Mouse (Mus musculus) frontal cortex, postnatal 25 days (tissue): Measurements from ENCODE around the gene 5730507C01Rik.
"Not testable (repeated sequence)": the region's sequence is repeated elsewhere in the genome, so short reads cannot be mapped to it uniquely, and the experiment has no call there.

Experiments
- DNase-seq, 2 experiments: peaks; one replicate each; pipeline ENCODE4 v3.0.0; 2022; ENCODE audit warnings: low spot score in 2 of 2

Gene 5730507C01Rik

GRCm38 (mm10) chr12:18514171-18514570 lies at the start of gene 5730507C01Rik:
5730507C01Rik (plus strand) TSS chr12:18514510.
- DNase-seq = no peak

- DNase-seq = not testable (repeated sequence)
These were observed 306 bp downstream of the 5730507C01Rik start for GRCm38 (mm10) chr12:18514616-18515015.

- DNase-seq = not testable (repeated sequence)
These were observed 767 bp downstream of the 5730507C01Rik start for GRCm38 (mm10) chr12:18515077-18515476.
